Mouse (Mus musculus): Measurements from ENCODE around the gene Tm9sf3. TPM values are rescaled to one million over a fixed set of nuclear protein-coding genes. Genes with fewer than 3 reads are reported as not detected.
"Not testable (repeated sequence)": the region's sequence is repeated elsewhere in the genome, so short reads cannot be mapped to it uniquely, and the experiment has no call there.

Tm9sf3 gene
- 87.7 and 95.1 TPM in 2 replicates for polyA plus RNA-seq (2015; fragmentation: Nextera tagmentation; extraction: Ambion mirVana)

DNA sequence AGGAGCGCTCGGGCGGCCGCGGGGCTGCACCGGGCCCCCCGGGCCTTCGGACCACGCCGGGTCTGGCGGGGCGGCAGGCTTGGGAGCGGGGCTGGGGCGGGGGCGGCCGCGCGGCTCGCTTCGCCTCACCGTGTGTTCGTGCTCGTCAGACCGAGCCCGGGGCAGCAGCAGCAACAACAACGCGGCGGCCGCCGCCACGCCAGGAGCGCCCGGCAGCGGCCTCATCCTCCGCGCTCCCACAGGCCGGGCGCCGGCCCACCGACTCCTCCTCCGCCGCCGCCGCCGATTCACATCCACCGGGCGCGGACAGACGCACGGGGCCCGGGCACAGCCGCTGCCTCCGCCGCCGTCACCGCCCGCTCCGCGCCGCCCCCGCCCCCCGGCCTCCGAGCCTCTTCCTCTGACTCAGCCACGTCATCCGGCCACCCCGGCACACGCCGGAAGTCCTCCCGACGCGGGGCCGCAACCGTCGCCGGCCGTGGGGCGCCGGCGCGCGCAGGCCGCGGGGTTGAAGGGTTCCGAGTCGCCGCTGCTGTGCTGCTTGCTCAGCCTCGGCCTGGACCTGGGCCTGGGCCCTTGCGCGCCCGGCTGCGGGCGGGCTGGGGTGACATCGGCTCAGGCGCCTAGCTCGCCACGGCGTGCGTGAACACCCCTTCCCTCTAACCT, at the start of gene Tm9sf3:
TSS of gene Tm9sf3 (minus strand) at position 368 of the 666 bp plus-strand sequence.
- under 1% methylated on average over 74 of the region's 98 CpGs for WGBS
- Histone ChIP-seq H3K9ac (ENCODE audit: low read length) (peak within 1 kb of the TSS; percentile 96), H3K27me3 (ENCODE audit: control insufficient read depth, insufficient read depth, low read length) (no peaks in the 10 kb centered on the region), H3K4me2 (ENCODE audit: low read depth, low read length) (peak within 1 kb of the TSS; percentile 75), H3K9me3 (replicated peaks; ENCODE audit: control insufficient read depth, low read length) (no peaks in the 10 kb centered on the region), H3K4me1 (ENCODE audit: control insufficient read depth, insufficient read depth, low read length) (peaks cover 24% of the 10 kb centered on the region), H3K4me3 (ENCODE audit: low read length) (peak within 1 kb of the TSS; percentile 82), H3K27ac (ENCODE audit: low read length) (peak within 1 kb of the TSS; percentile 97), H3K36me3 (ENCODE audit: control insufficient read depth, insufficient read depth) (no peaks in the 10 kb centered on the region)
- peak; percentile 89 for ATAC-seq (replicated peaks; ENCODE audit: extremely low read depth, insufficient read depth, low FRiP score)

DNA sequence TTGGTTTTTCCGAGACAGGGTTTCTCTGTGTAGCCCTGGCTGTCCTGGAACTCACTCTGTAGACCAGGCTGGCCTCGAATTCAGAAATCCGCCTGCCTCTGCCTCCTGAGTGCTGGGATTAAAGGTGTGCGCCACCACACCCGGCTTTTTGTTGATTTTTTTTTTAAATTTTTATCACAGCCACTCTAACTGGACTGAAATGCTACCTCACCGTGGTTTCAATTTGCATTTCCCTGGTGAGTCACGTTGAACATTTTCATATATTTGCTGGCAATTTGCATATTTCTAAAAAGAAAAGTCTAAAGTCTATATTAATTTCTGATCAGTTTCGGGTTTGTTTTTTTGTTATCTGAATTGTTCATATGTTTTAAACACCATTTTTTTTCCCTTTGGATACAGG, 48.8 kb upstream of the Tm9sf3 start:
- not testable (repeated sequence) for H3K9me3 ChIP-seq (replicated peaks; ENCODE audit: control insufficient read depth, low read length); H3K4me2 ChIP-seq (ENCODE audit: low read depth, low read length); H3K4me3 ChIP-seq (ENCODE audit: low read length); H3K36me3 ChIP-seq (ENCODE audit: control insufficient read depth, insufficient read depth); ATAC-seq (replicated peaks; ENCODE audit: extremely low read depth, insufficient read depth, low FRiP score); H3K27me3 ChIP-seq (ENCODE audit: control insufficient read depth, insufficient read depth, low read length); H3K9ac ChIP-seq (ENCODE audit: low read length); H3K4me1 ChIP-seq (ENCODE audit: control insufficient read depth, insufficient read depth, low read length); H3K27ac ChIP-seq (ENCODE audit: low read length)
- WGBS = 89% methylated on average over 8 of the region's 8 CpGs

DNA sequence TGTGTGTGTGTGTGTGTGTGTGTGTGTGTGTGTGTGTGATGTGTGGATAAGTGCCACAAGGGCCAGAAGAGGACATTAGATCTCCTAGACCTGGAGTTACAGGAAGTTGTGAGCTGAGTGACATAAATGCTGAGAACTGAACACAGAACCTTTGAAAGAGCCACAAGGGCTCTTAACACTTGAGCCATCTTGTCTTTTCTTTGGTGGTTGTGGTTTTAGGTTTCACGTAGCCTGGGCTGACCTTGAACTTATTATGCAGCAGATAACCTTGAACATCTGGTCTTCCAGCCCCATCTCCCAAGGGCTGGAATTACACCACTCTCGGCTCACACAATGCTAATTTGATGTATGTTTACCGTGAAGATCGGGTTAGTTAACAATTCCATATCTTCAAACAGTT, 48.2 kb upstream of the Tm9sf3 start:
- H3K36me3 ChIP-seq (ENCODE audit: control insufficient read depth, insufficient read depth) = no peaks in the 10 kb centered on the region
- peaks cover 4% of the 10 kb centered on the region for H3K4me1 ChIP-seq (ENCODE audit: control insufficient read depth, insufficient read depth, low read length)
- H3K9me3 ChIP-seq (replicated peaks; ENCODE audit: control insufficient read depth, low read length) = no peaks in the 10 kb centered on the region
- H3K4me3 ChIP-seq (ENCODE audit: low read length) = no peak overlapping the region
- no peaks in the 10 kb centered on the region; the same call in 1 of the 2 replicates for H3K27me3 ChIP-seq (ENCODE audit: control insufficient read depth, insufficient read depth, low read length)
- 80% methylated on average over 4 of the region's 4 CpGs for WGBS
- no peak overlapping the region for H3K27ac ChIP-seq (ENCODE audit: low read length)
- no peak for ATAC-seq (replicated peaks; ENCODE audit: extremely low read depth, insufficient read depth, low FRiP score)
- H3K9ac ChIP-seq (ENCODE audit: low read length) = no peak overlapping the region
- no peak overlapping the region for H3K4me2 ChIP-seq (ENCODE audit: low read depth, low read length)

DNA sequence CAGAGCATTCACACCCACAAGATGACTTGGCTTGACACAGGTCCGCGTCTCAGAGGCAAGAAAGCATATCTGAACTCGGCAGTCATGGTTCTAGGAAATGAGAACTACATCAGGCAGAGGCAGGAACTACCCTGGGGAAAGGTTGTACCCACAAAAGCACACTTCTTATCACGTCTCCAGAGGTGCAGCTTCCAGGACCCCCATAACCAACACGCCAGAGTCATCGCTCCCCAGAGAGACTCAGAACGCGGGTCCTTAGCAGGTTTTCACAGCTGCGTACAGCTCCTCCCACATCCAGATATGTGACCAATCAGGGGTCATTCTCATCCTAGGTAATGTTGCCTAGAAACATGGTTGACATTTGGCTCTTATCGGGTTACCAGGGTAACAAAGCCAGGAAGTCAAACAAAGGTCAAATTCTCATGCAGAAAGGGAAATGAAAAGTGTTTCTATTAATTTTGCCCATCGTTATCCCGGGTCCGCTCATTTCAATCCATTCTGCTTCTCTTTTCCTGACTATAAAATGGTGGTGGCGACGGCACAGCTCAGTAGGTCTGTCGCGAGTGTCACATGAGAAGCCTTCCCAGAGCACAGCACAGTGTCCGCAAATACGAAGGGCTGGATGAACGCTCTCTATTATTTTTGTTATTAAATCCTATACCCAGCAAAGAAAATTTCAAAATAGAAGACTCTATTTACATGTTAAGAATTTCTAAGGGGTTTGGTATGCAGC, 47.3 kb upstream of the Tm9sf3 start:
- Histone ChIP-seq H3K4me1 (ENCODE audit: control insufficient read depth, insufficient read depth, low read length) (peaks cover 4% of the 10 kb centered on the region), H3K27ac (ENCODE audit: low read length) (no peak overlapping the region; the same call in 1 of the 2 replicates), H3K4me3 (ENCODE audit: low read length) (peak overlapping the region; percentile 51), H3K36me3 (ENCODE audit: control insufficient read depth, insufficient read depth) (no peaks in the 10 kb centered on the region), H3K27me3 (ENCODE audit: control insufficient read depth, insufficient read depth, low read length) (no peaks in the 10 kb centered on the region), H3K9me3 (replicated peaks; ENCODE audit: control insufficient read depth, low read length) (no peaks in the 10 kb centered on the region), H3K9ac (ENCODE audit: low read length) (no peak overlapping the region), H3K4me2 (ENCODE audit: low read depth, low read length) (peak overlapping the region; percentile 70)
- 15% methylated on average over 20 of the region's 20 CpGs for WGBS
- ATAC-seq (replicated peaks; ENCODE audit: extremely low read depth, insufficient read depth, low FRiP score) = peak; percentile 82

DNA sequence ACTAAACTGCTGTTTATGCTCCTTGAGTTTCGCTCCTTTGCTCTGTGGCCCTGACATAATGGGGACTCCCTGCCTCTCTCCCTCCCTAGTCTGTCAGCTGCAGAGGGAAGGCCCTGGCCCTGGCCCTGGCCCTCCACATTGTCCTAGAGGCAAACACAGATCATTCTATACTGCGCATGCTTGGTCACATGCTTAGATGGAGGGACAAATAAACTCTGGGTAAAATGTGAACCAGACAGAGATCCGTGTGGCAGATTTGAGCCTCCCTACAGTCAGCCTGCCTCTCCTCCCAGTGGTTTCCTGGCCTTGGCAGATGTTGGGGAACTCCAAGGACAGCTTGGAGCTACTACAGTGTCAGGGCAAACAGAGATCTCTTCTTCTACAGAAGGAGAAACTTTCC, 40.1 kb upstream of the Tm9sf3 start:
- no peaks in the 10 kb centered on the region for H3K4me1 ChIP-seq (ENCODE audit: control insufficient read depth, insufficient read depth, low read length)
- 81% methylated on average over 3 of the region's 3 CpGs for WGBS
- no peak for ATAC-seq (replicated peaks; ENCODE audit: extremely low read depth, insufficient read depth, low FRiP score)

DNA sequence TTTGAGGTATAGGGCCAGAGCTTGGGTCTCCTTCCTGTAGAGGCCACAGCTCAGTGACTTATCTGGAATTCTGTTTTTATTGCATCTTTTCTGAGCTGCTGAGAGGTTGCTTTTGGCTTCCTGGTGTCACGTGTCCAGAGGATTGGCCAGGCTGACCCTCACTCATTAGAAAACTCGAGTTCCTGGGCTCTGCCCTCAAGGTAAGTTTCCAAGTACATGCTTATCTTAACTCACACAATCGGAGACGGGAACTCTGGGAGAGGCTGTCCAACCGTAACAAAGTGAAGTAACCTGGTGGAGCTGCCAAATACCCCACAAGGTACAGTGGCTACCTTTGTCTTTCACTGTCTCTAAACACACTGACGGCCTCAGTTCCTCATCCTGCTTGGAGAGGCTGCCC, 39.6 kb upstream of the Tm9sf3 start:
- no peak overlapping the region for H3K4me2 ChIP-seq (ENCODE audit: low read depth, low read length)
- H3K4me3 ChIP-seq (ENCODE audit: low read length) = no peak overlapping the region
- no peak for ATAC-seq (replicated peaks; ENCODE audit: extremely low read depth, insufficient read depth, low FRiP score)
- no peak overlapping the region for H3K9ac ChIP-seq (ENCODE audit: low read length)
- no peak overlapping the region for H3K27ac ChIP-seq (ENCODE audit: low read length)
- H3K27me3 ChIP-seq (ENCODE audit: control insufficient read depth, insufficient read depth, low read length) = no peaks in the 10 kb centered on the region
- WGBS = 44% methylated on average over 6 of the region's 6 CpGs
- no peaks in the 10 kb centered on the region for H3K36me3 ChIP-seq (ENCODE audit: control insufficient read depth, insufficient read depth)
- H3K4me1 ChIP-seq (ENCODE audit: control insufficient read depth, insufficient read depth, low read length) = no peaks in the 10 kb centered on the region
- no peaks in the 10 kb centered on the region for H3K9me3 ChIP-seq (replicated peaks; ENCODE audit: control insufficient read depth, low read length)

More for the DNA sequence above, 40.1 kb upstream of the Tm9sf3 start:
- H3K36me3 ChIP-seq (ENCODE audit: control insufficient read depth, insufficient read depth) = no peaks in the 10 kb centered on the region
- H3K4me3 ChIP-seq (ENCODE audit: low read length) = no peak overlapping the region
- H3K9me3 ChIP-seq (replicated peaks; ENCODE audit: control insufficient read depth, low read length) = no peaks in the 10 kb centered on the region
- H3K27me3 ChIP-seq (ENCODE audit: control insufficient read depth, insufficient read depth, low read length) = no peaks in the 10 kb centered on the region
- no peak overlapping the region for H3K9ac ChIP-seq (ENCODE audit: low read length)
- no peak overlapping the region for H3K4me2 ChIP-seq (ENCODE audit: low read depth, low read length)
- H3K27ac ChIP-seq (ENCODE audit: low read length) = no peak overlapping the region

DNA sequence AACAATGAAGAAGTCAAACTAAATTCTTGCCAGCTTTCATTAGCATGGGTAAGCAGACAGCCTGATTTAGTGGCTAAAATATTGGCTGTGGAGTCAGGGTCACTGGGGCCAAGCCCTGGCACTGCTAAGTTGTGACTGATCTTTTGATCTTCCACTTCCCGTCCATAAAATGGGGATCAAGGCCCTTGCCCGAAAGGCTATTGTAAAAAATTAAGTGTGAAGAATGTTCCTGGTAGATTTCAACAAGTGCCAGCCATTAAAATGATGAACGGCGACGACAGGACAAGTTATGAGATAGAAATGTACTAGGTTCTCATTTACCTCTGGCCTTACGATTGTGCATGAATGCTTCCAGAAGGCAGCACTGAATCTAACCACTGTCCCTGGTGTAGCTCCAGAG, 38.1 kb upstream of the Tm9sf3 start:
- no peak overlapping the region for H3K9ac ChIP-seq (ENCODE audit: low read length)
- no peak overlapping the region for H3K4me3 ChIP-seq (ENCODE audit: low read length)
- H3K36me3 ChIP-seq (ENCODE audit: control insufficient read depth, insufficient read depth) = no peaks in the 10 kb centered on the region
- no peak overlapping the region for H3K27ac ChIP-seq (ENCODE audit: low read length)
- H3K9me3 ChIP-seq (replicated peaks; ENCODE audit: control insufficient read depth, low read length) = no peaks in the 10 kb centered on the region
- no peak overlapping the region for H3K4me2 ChIP-seq (ENCODE audit: low read depth, low read length)
- H3K27me3 ChIP-seq (ENCODE audit: control insufficient read depth, insufficient read depth, low read length) = no peaks in the 10 kb centered on the region
- no peaks in the 10 kb centered on the region for H3K4me1 ChIP-seq (ENCODE audit: control insufficient read depth, insufficient read depth, low read length)
- no peak for ATAC-seq (replicated peaks; ENCODE audit: extremely low read depth, insufficient read depth, low FRiP score)
- WGBS = 59% methylated on average over 6 of the region's 6 CpGs

DNA sequence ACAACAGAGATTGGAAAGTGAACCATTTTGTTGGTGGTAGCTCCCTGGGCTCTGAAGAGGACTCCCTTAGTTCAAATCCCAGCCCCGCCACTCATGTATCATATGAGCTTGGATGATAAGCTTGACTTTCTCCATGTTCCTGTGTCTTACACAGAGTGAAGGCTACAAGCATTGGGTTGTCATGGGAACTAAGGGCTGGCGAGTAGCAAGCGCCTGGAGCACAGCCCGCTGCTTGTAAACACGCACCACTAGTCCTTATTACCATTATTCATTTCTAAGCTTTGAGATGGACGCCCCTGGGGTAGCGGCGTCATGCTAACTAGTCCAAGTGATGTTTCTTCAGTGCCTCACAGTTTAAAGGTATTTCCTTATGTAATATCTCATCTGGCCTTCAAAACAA, 35.6 kb upstream of the Tm9sf3 start:
- Histone ChIP-seq H3K27me3 (ENCODE audit: control insufficient read depth, insufficient read depth, low read length) (no peaks in the 10 kb centered on the region), H3K4me3 (ENCODE audit: low read length) (no peak overlapping the region), H3K4me1 (ENCODE audit: control insufficient read depth, insufficient read depth, low read length) (no peaks in the 10 kb centered on the region), H3K4me2 (ENCODE audit: low read depth, low read length) (no peak overlapping the region), H3K27ac (ENCODE audit: low read length) (no peak overlapping the region), H3K9me3 (replicated peaks; ENCODE audit: control insufficient read depth, low read length) (no peaks in the 10 kb centered on the region), H3K36me3 (ENCODE audit: control insufficient read depth, insufficient read depth) (no peaks in the 10 kb centered on the region), H3K9ac (ENCODE audit: low read length) (no peak overlapping the region)
- no peak for ATAC-seq (replicated peaks; ENCODE audit: extremely low read depth, insufficient read depth, low FRiP score)
- WGBS = 85% methylated on average over 8 of the region's 8 CpGs

DNA sequence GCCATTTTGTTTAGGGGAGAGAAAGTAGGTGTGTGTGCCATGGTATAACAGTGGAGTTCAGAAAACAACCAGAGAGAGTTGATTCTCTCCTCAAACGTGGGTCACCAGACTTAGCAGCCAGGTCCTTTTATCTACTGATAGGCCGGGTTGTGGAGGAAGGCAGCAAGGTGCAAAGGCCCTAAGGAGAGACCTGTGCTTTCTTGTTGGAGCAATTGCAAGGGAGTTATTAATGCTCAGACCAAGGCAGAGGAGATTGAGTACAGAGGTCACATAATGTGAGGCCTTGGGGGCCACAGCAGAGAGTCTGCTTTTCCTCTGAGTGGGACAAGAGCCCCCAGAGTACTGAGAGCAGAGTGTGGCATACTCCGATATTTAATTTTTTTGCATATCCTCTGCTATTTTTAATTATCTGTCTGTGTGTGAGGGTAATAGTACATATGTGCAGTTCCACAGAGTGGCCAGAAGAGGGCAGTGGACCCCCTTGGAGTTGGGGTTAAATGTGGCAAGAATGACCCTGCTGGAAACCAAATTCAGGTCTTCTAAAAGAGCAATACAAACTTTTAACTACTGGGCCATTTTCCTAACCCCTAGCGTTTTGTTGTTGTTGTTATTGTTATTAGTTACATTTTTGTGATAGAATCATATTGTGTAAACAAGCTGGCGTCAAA, 27.3 kb upstream of the Tm9sf3 start:
- Histone ChIP-seq H3K4me3 (ENCODE audit: low read length) (no peak overlapping the region), H3K27ac (ENCODE audit: low read length) (no peak overlapping the region), H3K9ac (ENCODE audit: low read length) (no peak overlapping the region), H3K4me1 (ENCODE audit: control insufficient read depth, insufficient read depth, low read length) (no peaks in the 10 kb centered on the region), H3K36me3 (ENCODE audit: control insufficient read depth, insufficient read depth) (no peaks in the 10 kb centered on the region), H3K9me3 (replicated peaks; ENCODE audit: control insufficient read depth, low read length) (no peaks in the 10 kb centered on the region), H3K27me3 (ENCODE audit: control insufficient read depth, insufficient read depth, low read length) (0 out of 2 replicates have a peak, but pooled peaks cover 2% of the 10 kb centered on the region), H3K4me2 (ENCODE audit: low read depth, low read length) (no peak overlapping the region)
- ATAC-seq (replicated peaks; ENCODE audit: extremely low read depth, insufficient read depth, low FRiP score) = no peak
- WGBS = 62% methylated on average over 5 of the region's 5 CpGs
